Mouse (Mus musculus) erythroblast, embryonic 14.5 days (primary cell): ENCODE data around the gene Cfap44.

Experiments
- GATA1 ChIP-seq: IDR thresholded peaks from 2 replicates; pipeline ENCODE4 v1.6.1; 2012; ENCODE audit warnings: low read length, inconsistent platforms, mixed read lengths
- TAL1 ChIP-seq: IDR thresholded peaks from 3 replicates; pipeline ENCODE4 v1.6.1; 2012; ENCODE audit warnings: low read length, inconsistent platforms, mixed read lengths

GRCm38 (mm10) chr16:44516498-44516897 lies 121.9 kb downstream of the Cfap44 start:
- no peak for TF ChIP-seq GATA1
- TF ChIP-seq TAL1: no peak
